Mouse (Mus musculus) cerebellum, postnatal 4 days (tissue): ENCODE results near the gene Camkmt.

Source experiments
- DNase-seq, 2 experiments: peaks; one replicate each; pipeline ENCODE4 v3.0.0; 2022; ENCODE audit warnings: low spot score in 2 of 2, mixed read lengths in 1 of 2

The Camkmt gene

DNA sequence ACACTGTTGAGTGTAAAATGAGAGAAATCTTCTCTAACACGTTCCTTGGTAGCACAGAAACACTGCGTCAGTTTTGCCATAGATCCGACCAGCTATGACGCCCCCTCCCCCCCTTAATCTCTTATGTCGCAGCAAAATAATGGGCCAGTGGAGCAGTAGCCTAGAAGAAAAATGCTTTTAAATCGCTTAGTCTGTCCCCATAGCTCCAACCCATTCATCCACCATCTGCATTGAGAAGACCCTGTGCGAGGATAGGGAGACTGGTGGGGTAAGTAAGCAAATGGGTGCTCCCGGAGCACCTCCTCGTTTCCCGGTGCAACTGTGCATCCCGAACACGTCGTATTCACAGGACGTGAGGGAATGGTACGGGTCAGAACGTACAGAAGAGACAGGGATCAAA is 731 bp upstream of the Camkmt start:
- DNase-seq = no peak

DNA sequence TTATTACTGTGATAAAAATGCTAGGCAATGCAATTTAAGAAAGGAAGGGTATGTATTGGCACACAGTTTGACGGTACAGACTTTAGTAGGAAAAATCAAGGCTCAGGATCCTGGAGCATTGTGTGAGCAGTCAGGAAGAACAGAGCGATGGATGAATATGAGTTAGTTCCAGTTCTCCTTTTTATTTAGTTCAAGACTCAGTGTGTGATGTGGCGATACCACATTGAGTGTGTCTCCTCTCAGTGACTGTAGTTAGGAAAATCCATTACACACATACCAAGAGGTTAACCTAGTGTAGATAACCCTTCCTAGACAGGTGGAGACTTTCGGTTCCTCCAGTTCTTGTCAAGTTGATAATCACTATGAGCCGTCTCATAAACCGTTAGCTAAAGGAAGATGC is 1.4 kb downstream of the Camkmt start:
- no peak for DNase-seq

DNA sequence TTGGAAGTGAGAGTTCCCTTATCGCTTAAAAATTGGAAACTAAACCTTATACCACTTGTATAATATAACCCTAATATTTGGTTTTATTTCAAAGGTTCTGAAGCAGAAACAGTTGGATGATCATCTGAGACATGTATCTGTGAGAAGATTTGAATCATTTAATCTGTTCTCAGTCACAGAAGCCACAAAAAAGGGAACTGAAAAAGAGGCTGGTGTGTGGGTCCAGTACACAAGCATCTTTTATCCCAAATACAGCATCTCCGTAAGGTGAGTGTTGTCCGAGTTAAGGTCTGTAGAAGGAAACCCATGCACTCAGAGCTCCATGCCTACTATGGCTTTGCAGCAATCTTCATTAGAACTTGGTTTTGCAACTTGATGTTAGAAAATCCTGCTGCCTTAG is 6.0 kb downstream of the Camkmt start:
- DNase-seq = no peak

DNA sequence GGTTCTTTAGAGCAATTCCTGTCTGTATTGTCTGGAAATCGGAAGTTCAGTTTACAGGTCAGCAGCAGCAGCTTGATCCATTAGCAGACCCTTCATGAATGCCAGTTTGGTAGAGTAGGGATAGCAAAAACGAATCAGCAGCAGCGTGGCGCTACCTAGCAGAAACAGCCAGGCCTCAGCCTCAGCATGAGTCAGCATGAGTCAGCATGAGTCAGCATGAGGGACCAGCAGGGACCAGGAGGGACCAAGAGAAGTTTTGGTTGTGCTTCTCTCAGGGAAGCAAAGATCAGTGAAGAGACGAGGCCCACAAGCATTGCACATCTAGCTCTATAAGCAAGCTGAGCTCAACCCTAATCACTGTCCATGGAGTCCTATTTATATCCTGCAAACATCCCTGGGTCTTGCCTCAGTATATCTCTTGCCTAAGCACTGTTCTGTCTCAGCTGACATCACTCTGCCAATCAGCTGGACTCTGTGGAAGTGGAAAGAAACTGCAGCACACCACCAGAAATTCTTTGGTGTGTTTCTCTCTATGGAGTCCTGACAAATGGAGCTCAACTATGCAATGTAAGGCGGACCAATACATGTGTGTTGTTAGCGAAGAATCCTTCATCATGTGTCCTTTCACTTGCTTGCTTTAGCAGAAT is 8.4 kb downstream of the Camkmt start:
- no peak for DNase-seq

DNA sequence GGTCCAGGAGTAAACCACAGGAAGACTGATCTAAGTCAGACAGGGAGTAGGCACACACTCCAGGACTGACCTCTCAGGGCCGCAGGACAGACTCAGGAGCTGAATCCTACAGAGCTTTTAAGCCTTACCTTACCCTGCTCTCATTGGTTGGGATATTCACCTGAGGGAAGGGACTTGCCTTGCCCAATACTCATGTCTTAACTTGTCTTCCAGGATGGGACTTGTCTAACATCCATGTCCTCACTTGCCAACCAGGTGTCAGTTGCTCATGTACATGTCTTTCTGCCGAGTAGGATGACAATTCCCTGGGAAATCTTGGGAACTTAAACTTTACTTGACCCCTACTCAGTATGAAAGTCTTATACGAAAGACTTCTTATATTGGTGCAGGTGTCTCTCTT is 9.9 kb downstream of the Camkmt start:
- DNase-seq = no peak

DNA sequence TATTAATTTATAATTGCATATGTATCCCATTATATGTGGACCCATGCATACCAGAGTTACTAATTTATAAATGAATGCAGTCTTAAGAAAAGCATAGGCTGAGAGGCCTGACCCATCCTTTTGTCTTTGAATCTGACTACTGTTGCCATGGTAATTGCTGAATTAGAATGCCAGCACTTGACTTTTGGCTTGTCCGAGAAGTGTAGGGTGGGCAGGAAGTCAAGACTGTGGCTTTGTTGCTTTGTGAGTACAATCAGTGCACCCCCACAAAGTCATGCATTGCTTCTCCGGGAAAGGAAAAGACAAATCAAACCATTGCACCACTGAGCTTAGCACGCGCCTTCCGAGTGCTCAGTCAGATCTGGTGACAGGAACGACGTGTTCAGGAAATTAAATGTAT is 11.4 kb downstream of the Camkmt start:
- DNase-seq = no peak

DNA sequence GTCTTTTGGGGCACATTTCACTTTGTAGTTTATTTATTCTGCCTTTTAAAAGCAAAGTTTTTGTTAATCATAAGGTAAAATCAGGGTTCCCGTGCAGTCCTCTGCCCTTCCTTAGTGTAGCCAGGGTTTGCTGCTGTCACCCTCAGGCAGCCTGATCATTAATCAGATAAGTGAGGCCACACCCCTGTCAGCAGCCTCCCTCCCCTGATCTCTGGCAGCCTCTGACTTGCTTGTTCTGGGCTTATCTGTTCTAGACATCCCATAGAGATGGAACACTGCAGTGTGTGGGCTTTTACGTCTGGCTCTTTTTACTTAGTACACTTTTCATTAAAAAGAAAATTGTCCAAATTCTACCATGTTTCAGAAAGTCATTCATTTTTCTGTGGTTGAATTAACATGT is 13.0 kb downstream of the Camkmt start:
- DNase-seq = no peak

DNA sequence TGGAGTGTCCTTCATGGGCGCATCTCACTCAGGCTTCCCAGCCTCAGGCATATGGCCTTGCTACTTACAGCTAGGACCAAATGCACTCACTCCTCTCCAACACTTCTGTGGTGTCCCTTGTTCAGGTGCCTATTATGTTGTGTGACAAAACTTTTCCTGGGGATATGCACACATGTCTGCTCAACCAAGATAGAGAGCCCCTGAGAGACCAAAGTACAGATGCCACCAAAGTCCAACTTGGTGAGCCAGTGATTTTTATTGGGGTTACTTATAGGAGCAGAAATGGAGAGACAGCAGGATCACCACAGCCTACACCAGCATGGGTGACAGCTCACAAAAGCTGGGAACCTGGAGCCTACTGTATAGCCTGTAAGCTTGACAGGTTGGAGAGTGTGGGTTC is 20.3 kb downstream of the Camkmt start:
- DNase-seq = no peak

DNA sequence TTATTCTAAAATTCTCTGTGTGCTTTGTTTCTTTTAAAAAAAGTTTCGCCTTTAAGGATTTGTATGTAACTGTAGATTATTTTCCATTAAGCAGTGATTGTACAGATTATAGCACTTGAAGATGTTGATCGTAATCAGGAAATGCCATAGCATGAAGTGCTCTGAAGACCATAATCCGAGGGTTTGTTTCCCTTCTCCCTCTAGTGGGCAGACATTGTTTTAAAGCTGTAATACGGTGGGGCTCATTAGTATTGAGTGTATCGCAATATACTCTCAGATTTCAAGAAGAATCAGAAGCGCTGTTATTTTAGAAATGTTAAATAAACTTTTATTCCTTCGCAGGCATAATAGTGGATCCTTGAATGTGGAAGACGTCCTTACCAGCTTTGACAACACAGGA is 23.1 kb downstream of the Camkmt start:
- DNase-seq = no peak

DNA sequence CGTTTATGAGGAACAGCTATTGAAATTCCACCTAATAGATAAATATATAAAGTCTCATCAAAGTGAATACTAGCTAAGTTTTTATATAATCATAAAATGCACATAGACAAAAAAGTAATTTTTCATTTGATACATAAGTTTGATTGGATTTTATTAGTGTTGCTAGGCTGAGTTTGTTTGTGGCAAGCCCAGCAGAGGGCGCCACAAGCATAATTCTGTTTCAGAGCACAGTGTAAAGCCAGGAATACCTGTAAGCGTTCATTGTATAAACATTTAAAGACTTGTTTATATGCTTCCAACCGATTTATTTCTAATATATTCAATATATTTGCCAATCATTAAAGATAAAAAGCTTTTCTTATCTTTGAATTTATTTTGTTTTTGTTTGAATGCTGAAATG is 26.3 kb downstream of the Camkmt start:
- peak; percentile 35 to 60 for DNase-seq

DNA sequence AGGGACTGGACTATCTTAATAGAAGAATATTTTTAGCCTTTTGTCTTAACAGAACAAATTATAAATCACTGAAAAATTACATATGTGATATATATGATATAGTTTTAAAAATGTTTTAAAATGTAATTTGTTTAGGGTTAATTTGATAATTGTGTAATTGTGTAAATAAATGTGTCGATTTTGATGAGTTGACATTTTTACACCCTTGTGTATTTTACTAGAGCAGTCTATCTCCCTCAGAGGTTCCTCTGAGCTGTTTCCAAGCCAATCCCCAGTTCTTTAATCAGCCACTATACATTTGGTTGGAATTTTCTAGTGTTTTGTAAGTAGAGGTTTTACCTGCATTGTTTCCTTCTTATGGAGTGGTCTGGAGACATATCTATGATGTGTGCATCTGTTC is 48.0 kb downstream of the Camkmt start:
- DNase-seq = no peak

DNA sequence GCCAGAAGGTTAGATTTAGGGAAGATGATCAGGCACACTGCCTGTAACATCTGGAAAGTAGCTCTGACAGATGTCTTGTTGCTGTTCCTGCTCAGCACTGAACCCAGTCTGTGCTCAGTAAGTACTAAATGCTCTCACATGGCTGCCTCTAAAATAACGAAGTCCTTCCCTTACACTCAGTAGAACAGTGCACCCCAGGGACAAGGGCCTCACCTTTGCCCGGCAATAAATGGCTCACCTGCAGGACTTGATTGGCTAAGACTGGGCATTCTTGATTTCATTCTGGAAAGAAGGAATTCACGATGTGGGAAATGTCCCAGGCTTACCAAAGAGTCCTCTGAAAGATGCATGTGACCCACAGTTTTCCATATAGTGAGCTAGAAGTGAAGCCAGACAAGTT is 51.3 kb downstream of the Camkmt start:
- DNase-seq = no peak

DNA sequence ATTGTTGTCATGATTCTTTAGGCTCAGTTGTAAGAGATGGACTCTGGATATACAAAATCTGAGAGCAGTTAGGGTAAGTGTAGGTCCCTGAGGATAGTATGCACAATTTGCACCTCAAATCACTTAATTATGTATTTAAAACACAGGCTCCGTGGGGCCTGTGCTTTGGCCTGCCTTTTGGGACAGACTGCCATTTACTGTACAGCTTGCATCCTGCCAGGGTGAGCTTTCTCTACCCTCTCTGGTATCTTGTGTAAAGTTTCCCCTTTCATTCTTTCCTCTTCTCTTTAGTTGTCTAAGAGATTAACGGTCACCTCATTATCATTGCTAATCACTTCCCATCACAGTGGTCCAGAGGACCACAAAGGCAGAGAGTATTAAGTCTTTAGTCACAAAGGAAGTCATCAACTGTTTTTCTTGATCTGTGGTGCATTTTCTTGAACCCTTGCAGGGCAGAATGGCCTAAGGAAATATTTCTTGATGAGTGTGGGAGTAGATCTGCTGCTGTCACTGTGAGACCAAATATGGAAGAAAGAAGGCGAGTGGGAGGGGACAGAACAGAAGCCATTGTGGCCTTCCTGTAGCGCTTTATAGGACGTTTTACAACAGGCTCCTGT is 52.3 kb downstream of the Camkmt start:
- DNase-seq = no peak

DNA sequence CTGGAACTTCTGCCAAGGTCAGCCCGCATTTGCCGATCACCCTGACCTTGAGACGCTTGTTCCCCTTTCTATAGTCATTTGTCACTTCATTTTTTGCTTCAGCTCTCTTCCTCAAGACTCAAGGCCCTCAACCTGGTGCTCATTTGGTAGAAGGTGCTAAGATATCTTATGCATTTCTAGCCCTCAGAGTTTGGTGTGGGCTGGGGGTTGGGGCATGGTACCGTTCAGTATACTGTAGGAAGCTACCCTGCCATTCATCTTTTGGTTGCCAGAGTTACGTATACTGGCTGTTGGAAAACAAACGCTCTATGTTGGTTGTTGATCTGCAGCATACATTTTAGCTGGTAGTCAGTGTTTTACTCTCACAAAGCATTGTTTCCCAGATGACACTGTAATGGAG is 53.8 kb downstream of the Camkmt start:
- no peak for DNase-seq

DNA sequence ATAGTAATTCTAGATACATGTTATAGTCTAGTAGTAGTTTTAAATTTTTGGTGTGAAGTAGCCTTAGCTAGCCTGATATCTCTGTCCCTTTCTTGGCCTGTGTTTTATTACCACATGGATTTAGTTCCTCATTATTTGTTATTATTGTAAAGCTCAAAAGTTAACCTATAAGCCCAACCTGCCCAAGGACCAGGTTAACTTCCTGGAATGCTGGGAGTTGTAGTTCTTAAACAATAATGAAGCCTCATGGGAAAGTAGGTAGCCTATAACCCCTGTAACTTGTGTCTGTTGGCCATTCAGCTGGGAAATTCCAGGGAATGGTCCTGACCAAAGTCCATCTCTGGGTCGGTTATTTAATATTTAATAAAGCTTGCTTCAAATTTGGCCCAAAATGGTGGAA is 58.0 kb downstream of the Camkmt start:
- DNase-seq = no peak

DNA sequence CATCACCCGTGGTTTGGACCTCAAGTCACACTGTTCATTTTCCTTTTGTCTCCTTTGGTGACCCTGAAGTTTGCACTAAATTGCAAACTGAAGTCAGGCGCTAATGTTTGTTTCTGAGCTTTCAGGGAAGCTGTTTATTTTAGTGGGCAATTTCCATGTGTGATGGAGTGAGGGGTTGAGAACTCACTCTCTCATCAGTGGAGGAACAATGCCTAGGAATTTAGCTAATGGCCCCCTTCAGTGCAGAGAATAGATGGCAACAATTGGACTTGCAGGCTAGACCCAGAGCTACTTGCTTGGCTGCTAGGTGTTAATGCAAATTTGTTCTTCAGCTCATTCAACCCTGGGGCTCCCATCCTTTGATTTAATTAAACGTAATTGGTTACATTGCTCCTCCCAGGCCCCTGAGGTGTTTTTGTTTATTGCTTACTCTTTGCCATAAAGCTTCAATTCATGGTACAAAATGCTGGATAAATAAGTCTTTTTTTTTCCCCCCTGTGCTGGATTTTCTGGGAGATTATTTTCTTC is 58.9 kb downstream of the Camkmt start:
- no peak for DNase-seq

DNA sequence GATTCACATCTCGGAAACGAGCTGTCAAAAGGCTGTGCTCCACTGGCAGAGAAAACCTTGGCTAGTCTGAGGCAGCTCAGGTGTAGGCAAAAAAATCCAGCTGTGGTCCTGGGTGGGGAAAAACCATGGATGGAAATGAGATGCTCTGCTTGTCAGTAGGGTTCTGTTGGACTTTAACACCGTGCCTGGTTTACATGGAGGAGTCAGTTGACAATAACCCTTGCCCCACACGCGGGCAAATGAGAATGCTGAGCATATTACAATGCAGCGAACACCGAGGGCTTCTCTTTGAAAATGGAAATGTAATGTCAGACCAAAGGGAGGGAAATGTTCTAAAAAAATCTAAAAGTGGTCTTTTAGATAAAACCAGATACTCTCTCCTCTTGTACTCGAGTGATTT is 60.9 kb downstream of the Camkmt start:
- no peak for DNase-seq

DNA sequence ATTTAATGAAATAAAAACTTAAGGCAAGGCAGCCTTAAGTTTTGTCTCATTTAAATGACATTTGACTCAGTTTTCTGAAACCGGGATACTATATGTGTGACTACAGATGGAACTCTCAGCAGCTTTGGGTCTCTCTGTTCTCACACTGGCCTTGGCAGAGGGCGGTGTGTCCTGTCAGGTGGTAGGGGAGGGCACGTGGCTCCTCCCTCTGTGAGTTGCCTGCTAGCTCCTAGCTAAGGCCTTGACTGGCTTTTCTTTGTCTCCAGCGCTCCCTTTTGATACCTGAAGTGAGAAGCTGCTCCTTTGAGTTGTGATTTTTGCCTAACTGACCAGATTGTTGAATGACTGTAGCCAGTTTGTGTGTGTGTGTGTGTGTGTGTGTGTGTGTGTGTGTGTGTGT is 67.8 kb downstream of the Camkmt start:
- DNase-seq = no peak

DNA sequence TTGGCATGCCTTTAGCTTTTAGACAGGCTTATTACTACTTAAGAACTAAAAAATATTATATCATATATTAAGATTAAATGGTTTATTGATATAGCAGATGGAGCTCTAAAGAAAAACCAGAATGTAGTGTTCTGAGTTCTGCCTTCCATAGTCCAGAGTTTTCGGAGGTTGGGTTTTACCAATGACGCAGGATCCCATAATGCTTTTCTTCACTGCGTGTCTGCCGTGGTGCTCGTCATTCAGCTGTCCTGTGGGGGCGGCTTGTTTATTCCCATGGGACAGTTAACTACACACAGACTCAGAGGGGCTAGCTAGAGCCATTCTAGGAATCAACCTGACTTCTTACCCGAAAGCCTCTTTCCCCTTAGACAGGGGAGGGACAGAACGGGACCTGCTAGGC is 69.2 kb downstream of the Camkmt start:
- DNase-seq = no peak

DNA sequence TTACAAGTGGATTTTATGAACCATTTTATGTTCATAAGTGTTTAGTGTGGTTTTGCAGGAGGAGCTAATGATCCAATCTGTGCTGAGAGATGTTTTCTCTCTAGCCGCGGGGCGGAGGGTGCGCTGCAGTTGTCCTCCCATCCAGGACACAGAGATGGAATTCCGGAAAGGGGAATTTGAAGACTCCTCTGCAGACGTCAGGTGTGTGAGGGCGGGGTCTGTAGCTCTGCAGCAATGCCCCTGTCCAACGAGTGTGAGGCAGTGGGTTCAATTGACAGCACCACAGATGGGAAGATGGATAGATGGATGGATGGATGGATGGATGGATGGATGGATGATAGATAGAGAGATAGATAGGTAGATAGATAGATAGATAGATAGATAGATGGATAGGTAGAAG is 70.4 kb downstream of the Camkmt start:
- no peak for DNase-seq

DNA sequence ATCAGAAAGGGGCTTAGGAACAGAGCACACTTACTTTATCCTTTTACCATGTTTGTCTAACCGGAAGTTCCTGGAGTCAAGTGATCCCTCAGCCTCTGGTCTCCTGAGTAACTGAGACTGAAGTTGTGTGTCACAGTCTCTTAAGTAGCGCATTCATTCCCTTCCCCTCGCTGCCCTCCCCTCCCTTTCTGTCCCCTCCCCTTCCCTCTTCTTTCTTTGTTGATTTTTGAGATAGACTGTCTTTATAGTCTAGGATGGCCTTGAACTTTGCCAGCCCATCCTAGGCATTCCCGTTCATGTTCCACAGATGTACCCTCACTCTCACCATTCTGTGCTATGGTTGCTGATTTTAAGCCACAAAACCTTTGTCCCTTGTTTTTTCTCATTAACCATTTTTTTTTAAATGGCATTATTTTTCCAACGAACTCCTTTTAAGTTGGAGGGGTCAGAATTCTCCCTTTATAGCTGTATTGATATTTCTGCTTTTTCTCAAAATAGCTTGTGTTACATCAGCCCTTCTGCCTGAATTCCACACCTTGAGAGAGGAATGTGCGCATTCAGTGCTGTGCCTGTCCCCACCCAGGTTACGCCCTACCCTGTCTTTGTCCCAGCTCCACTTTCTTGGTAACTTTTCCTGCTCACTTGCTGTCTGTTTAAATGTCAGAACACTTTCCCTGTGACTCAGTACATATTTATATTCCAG is 72.4 kb downstream of the Camkmt start:
- no peak for DNase-seq

DNA sequence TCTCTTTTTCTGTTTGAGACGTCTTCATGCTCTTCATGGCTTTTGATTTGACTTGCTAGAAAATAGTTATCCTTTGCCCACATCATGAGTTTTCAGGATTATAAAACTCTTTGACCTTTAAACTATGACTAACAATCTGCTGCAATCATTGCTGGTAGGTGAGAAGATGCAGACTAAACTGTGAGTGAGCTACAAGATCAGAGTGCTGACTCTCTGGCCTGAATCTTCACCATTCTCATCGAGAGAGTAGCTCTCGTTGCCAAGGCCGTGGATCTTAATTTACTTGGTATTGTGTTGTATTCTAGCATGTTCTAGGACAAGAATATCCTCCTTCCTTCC is 72.9 kb downstream of the Camkmt start:
- DNase-seq = no peak

DNA sequence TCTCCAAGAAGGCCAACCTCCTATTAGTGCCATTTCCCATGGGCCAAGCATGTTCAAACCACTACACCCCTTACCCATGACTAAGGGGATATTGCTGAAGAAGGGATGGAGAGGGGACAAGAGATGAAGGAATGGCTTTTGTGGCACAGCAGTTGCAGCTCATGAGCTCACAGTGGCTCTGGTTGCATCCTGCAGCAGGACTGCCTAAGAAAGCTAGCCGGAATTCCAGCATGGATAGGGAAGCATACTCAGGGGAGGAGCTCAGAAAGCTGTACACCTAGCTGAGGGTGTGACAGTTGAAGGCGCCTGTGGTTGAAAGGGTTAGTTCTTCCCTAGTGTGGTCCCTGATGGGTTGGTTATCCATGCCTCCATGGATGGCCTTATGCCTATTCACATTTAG is 78.4 kb downstream of the Camkmt start:
- no peak for DNase-seq
